Mouse (Mus musculus) forebrain, embryonic 10.5 days (tissue): Measurements from ENCODE around the gene Trpm8. TPM values are rescaled to one million over a fixed set of nuclear protein-coding genes. Genes with fewer than 3 reads are reported as not detected.
A peak's percentile ranks its signal among the peaks of the same experiment; 100 is the strongest.

Experiments used
- DNase-seq: peaks from one replicate; pipeline ENCODE4 v3.0.0-alpha.2; 2017; ENCODE audit warnings: low spot score; ENCODE audit errors: extremely low spot score
- H3K27ac ChIP-seq: fragments of 300-500 bp; sonication (generic); 2 replicates; pipeline ENCODE4 v1.5.1; 2016; ENCODE audit warnings: mild to moderate bottlenecking
- H3K27me3 ChIP-seq: fragments of 300-500 bp; sonication (generic); 2 replicates; pipeline ENCODE4 v1.6.1; 2016; ENCODE audit warnings: mild to moderate bottlenecking; ENCODE audit not compliant: poor library complexity, severe bottlenecking
- H3K36me3 ChIP-seq: fragments of 300-500 bp; sonication (generic); replicated peaks from 2 replicates; pipeline ENCODE4 v1.6.1; 2016; ENCODE audit warnings: mild to moderate bottlenecking, moderate library complexity
- H3K4me1 ChIP-seq: fragments of 300-500 bp; sonication (generic); 2 replicates; pipeline ENCODE4 v1.6.1; 2016
- H3K4me3 ChIP-seq: fragments of 300-500 bp; sonication (generic); 2 replicates; pipeline ENCODE4 v1.5.1; 2016; ENCODE audit warnings: mild to moderate bottlenecking, moderate library complexity
- H3K9me3 ChIP-seq: fragments of 300-500 bp; sonication (generic); 2 replicates; pipeline ENCODE4 v1.6.1; 2016; ENCODE audit warnings: mild to moderate bottlenecking, moderate library complexity
- WGBS: fragments of 180-500 bp; shearing (Covaris S2); methylation state at CpG from one replicate; pipeline ENCODE4 v1.1.7; 2016; 5-methylcytosine and 5-hydroxymethylcytosine counted together
- polyA plus RNA-seq: library from polyadenylated mRNA; unstranded; fragments of >200 nt; fragmentation: Nextera tagmentation; extraction: Ambion mirVana; gene quantifications from 2 replicates; pipeline ENCODE4 v1.2.1, GENCODE M21; 2016

Gene Trpm8
- polyA plus RNA-seq, 1 experiment from 2014 or later: not detected

DNA sequence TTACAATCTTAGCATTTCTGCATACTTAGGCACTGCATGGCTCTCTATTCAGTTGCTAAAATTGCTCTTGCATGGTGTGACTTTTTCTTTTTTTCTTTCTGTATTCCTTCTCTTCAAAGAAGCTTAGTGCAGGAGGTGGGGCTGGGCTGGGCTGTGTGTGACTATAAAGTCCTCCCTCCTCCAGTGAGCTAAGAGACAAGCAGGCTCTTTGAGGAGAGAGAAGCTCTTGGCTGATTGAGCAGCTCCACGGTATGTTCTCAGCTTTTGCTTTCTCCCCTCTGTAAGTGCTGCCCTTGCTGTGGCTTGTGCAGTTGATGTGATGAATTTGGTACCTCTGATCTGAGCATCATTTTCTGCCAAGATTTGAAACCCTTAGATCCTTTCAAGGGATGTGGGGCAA, 29.1 kb downstream of the Trpm8 start:
- no peaks in the 10 kb centered on the region for H3K4me1 ChIP-seq
- H3K4me3 ChIP-seq: no peak overlapping the region
- H3K27ac ChIP-seq: no peak overlapping the region
- H3K9me3 ChIP-seq: peaks cover 89% of the 10 kb centered on the region
- 73% methylated on average over 1 of the region's 1 CpGs for WGBS
- H3K36me3 ChIP-seq: no peaks in the 10 kb centered on the region
- no peaks in the 10 kb centered on the region for H3K27me3 ChIP-seq
- DNase-seq: peak; percentile 30

DNA sequence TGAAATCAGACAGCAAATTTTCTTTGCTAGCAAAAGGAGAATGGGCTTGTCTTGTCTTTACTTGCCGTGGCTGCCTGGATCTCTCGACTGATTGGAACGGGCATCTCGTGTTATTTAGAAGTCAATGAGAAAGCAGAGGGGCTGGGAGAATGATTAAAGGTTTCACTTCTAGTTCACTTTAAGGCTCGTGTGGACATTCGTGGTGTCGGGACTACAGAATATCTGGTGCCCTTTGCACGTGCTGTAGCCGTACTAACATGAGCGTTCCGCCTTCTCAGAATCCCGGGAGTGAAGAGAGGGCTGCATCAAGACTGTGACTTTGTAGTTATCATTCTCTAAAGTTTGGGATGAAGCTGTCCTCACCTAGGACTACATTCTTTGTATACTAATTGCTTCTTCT, 29.7 kb downstream of the Trpm8 start:
- Histone ChIP-seq H3K9me3 (peaks cover 83% of the 10 kb centered on the region), H3K4me3 (no peak overlapping the region), H3K27me3 (no peaks in the 10 kb centered on the region), H3K36me3 (no peaks in the 10 kb centered on the region), H3K27ac (no peak overlapping the region), H3K4me1 (no peaks in the 10 kb centered on the region)
- WGBS: 68% methylated on average over 12 of the region's 12 CpGs
- no peak for DNase-seq

DNA sequence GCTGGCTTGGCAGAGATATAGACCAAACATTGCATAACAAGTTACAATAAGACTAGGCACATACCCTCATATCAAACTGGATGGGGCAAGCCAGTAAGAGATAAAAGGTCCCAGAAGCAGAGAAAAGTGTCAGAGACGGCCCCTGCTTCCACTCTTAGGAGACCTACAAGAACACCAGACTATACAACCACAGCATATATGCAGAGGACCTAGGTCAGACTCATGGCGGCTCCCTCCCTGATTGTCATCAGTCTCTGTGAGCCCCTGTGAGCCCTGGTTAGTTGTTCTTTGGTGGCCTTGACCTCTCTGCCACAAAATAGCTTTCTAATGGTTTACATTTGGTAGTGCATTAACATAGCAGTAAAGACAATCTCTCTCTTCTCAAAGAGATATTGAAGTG, 31.6 kb downstream of the Trpm8 start:
- no peaks in the 10 kb centered on the region for H3K36me3 ChIP-seq
- no peak overlapping the region for H3K4me3 ChIP-seq
- H3K4me1 ChIP-seq: no peaks in the 10 kb centered on the region
- WGBS: 53% methylated on average over 2 of the region's 2 CpGs
- no peak overlapping the region for H3K27ac ChIP-seq
- H3K27me3 ChIP-seq: no peaks in the 10 kb centered on the region
- peaks cover 67% of the 10 kb centered on the region for H3K9me3 ChIP-seq
- no peak for DNase-seq

DNA sequence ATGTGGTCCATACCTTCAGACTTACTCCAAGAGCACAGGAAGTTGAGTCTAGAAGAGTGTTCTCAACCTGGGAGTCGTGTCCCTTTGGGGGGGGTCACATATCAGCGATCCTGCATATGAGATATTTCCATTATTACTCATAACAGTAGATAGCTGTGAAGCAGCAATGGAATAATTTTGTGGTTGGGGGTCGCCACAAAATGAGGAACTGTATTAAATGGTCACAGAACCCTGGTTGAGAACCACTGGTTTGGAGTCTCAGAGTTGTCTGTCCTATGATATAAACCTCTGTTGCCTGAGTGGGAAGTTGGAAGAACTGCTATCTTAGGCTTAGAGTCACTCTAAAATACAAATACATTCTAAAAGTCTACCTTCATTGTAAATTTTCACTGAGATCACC, 32.4 kb downstream of the Trpm8 start:
- H3K4me1 ChIP-seq: no peaks in the 10 kb centered on the region
- DNase-seq: no peak
- H3K9me3 ChIP-seq: peaks cover 58% of the 10 kb centered on the region
- no peaks in the 10 kb centered on the region for H3K36me3 ChIP-seq
- H3K27ac ChIP-seq: no peak overlapping the region
- WGBS: 54% methylated on average over 3 of the region's 3 CpGs
- H3K27me3 ChIP-seq: no peaks in the 10 kb centered on the region
- no peak overlapping the region for H3K4me3 ChIP-seq

DNA sequence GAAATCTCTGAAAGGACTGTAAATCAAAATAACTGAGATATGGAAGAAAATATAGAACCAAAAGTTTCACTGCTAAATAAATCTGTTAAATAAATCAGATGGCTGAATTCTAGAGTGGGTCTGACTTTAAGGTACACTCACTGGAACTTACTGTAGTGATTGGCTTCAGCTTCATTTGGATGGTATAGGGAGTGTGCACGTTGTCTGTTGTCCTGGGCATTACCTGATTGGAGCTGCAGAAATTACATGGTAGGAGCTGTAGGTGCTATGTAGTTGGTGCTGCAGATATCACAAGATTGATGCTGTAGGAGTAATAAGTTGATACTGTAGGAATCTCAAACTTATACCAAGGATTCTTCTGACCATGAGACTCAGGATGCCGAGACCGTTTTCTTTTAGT, 32.9 kb downstream of the Trpm8 start:
- peaks cover 53% of the 10 kb centered on the region for H3K9me3 ChIP-seq
- H3K36me3 ChIP-seq: no peaks in the 10 kb centered on the region
- H3K27me3 ChIP-seq: no peaks in the 10 kb centered on the region
- DNase-seq: no peak
- no peak overlapping the region for H3K27ac ChIP-seq
- no peak overlapping the region for H3K4me3 ChIP-seq
- no peaks in the 10 kb centered on the region for H3K4me1 ChIP-seq
- 67% methylated on average over 3 of the region's 3 CpGs for WGBS

DNA sequence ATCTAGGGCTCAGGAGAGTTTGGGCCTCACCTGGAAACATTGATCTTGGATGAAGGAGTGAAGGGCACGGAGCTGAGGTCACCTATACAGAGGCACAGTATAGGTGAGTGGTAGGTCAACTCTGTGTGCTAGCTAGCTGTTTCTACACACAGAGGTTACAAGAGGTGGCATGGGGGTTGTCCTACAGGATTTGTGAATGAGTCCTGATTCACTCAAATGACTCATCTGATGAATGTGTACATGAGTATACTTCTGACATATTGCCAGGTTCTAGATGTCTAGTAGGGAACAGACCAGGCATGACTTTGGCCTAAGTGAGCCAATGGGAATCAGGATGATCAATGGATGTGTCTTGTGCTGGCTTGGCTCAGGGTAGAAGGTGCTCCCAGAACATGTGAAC, 39.8 kb downstream of the Trpm8 start:
- 91% methylated on average over 1 of the region's 1 CpGs for WGBS

DNA sequence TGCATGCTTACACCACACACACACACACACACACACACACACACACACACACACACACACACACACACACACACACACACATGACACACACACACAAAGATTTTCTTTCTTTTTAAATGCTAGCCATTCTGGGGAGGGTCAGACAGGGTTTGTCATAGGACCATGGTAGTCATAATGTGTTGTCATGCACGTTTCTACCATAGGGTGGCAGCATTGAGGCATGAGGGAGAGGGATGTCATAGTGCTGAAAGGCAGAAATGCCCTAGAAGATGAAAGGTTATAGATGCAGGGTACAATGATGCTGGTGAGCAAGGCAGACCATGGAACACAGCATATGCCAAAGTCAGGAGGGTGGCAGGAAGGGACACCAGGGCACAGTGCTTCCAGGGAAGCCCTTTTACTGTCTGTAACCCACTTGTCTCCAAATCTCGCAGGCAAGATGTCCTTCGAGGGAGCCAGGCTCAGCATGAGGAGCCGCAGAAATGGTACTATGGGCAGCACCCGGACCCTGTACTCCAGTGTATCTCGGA, 41.1 kb downstream of the Trpm8 start:
- no peaks in the 10 kb centered on the region for H3K4me1 ChIP-seq
- no peak overlapping the region for H3K27ac ChIP-seq
- no peak for DNase-seq
- no peaks in the 10 kb centered on the region for H3K27me3 ChIP-seq
- 78% methylated on average over 6 of the region's 6 CpGs for WGBS
- H3K9me3 ChIP-seq: no peaks in the 10 kb centered on the region
- no peaks in the 10 kb centered on the region for H3K36me3 ChIP-seq
- H3K4me3 ChIP-seq: no peak overlapping the region

More for the DNA sequence above, 39.8 kb downstream of the Trpm8 start:
- H3K9me3 ChIP-seq: no peaks in the 10 kb centered on the region
- no peak overlapping the region for H3K4me3 ChIP-seq
- H3K36me3 ChIP-seq: no peaks in the 10 kb centered on the region
- H3K27me3 ChIP-seq: no peaks in the 10 kb centered on the region
- no peak overlapping the region for H3K27ac ChIP-seq
- H3K4me1 ChIP-seq: no peaks in the 10 kb centered on the region
- no peak for DNase-seq

DNA sequence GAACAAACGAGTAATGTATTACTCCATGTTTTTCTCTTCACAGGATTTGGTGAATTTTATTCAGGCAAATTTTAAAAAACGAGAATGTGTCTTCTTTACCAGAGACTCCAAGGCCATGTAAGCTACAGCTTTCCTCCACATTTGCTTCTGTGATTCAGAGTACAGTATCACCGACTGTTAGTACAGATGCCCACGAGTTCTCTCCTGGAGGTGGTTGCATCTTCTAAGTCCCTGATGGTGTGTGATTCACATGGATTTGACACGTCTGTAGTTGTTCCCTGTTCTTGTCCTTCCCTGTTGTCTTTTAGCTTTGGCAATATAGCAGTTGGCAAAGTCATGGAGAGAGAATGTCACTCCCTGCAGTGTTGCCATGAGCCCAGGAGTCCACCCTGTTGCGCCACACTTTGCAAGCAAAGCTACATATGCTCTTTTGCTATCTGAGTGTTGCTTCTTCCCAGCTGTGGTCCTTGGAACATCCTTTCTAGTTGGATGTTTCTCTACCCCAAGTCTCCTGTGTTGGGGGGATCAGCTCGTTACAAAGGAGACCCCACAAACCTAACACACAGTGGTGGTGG, 43.4 kb downstream of the Trpm8 start:
- no peak for DNase-seq
- Histone ChIP-seq H3K27me3 (no peaks in the 10 kb centered on the region), H3K36me3 (no peaks in the 10 kb centered on the region), H3K4me3 (no peak overlapping the region), H3K4me1 (no peaks in the 10 kb centered on the region), H3K27ac (no peak overlapping the region), H3K9me3 (no peaks in the 10 kb centered on the region)
- WGBS: 83% methylated on average over 7 of the region's 7 CpGs

DNA sequence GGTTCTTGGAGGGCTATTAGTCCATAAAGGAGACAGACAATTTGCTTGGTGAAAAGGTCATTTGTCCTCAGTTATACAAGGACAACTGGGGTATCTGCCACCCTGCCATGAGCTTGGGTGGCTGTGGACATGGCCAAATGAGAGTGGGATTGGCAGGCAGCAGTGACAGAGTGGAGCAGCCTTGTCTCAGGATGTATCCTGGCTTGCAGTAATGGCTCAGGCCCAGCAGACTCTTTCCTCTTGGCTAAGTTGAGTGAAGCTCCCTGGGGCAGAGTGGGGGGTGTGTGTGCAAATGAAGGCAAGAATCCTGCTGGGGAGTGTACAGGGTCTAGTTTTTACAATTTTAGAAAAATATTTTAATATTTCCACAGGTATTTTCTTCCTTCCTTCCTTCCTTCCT, 44.7 kb downstream of the Trpm8 start:
- no peaks in the 10 kb centered on the region for H3K36me3 ChIP-seq

DNA sequence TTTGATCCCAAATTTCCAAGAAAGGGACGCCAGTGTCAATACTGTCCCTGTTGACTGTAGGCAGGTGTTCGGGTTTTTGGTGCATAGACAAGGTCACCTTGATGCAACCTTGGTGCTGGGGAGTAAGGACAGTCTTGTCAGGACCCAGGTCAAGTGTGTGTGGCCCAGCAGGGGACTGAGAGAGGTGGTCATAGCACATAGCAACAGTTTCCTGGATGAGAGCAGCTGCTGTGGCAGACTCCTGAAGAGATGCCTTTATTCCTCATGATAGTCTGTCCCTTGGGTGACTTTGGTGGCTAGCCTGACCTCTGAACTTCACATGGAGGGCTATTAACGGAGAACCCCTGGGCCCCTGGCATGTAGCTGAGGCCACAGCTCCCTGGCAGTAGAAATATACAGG, 45.6 kb downstream of the Trpm8 start:
- no peaks in the 10 kb centered on the region for H3K9me3 ChIP-seq
- H3K4me1 ChIP-seq: no peaks in the 10 kb centered on the region
- no peaks in the 10 kb centered on the region for H3K36me3 ChIP-seq
- H3K4me3 ChIP-seq: no peak overlapping the region
- 82% methylated on average over 3 of the region's 3 CpGs for WGBS
- no peak for DNase-seq
- no peaks in the 10 kb centered on the region for H3K27me3 ChIP-seq
- no peak overlapping the region for H3K27ac ChIP-seq

More for the DNA sequence above, 44.7 kb downstream of the Trpm8 start:
- no peak overlapping the region for H3K27ac ChIP-seq
- no peak overlapping the region for H3K4me3 ChIP-seq
- H3K4me1 ChIP-seq: no peaks in the 10 kb centered on the region
- H3K9me3 ChIP-seq: no peaks in the 10 kb centered on the region
- DNase-seq: no peak
- no peaks in the 10 kb centered on the region for H3K27me3 ChIP-seq

DNA sequence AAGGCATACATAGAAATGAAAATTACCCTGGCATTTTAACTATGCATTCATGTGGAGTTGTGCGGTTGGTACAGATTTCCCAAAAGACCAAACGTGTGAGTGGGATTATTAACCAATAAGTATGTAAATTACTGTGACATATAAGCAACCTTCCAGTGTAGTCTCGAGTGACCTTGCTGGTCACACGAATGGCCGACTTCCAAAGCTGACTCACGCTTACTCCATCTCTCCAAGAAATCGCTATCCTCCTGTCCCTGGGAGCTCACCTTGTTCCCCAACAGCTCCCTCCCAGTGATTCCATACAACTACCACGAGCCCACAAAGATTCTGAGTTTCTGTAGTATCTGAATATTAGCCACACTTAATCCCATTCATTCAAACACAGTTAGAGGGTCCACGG, 62.0 kb downstream of the Trpm8 start:
- Histone ChIP-seq H3K4me1 (no peaks in the 10 kb centered on the region), H3K9me3 (no peaks in the 10 kb centered on the region), H3K27ac (no peak overlapping the region), H3K36me3 (no peaks in the 10 kb centered on the region), H3K27me3 (no peaks in the 10 kb centered on the region), H3K4me3 (no peak overlapping the region)
- DNase-seq: no peak
- 89% methylated on average over 9 of the region's 9 CpGs for WGBS

DNA sequence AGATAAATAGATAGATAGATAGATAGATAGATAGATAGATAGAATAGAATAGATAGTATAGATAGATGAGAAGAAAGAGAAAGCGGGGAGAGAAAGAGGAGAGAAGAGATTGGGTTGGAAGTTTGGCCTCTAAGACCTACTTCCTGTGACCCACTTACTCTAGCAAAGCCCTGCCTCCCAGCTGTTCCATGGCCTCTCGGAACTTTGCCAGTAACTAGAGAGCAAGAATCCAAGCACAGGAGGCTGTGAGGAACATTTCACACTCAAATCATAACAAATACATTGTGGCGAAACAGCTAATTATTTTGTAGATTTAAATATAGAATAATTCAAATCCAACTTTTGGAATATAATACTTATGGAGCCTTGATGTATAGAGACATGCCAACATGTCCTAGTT, 65.2 kb downstream of the Trpm8 start:
- Histone ChIP-seq H3K27me3 (no peaks in the 10 kb centered on the region), H3K4me3 (no peak overlapping the region), H3K9me3 (no peaks in the 10 kb centered on the region), H3K27ac (no peak overlapping the region), H3K4me1 (0 out of 2 replicates have a peak, but pooled peaks cover 2% of the 10 kb centered on the region), H3K36me3 (no peaks in the 10 kb centered on the region)
- WGBS: 90% methylated on average over 3 of the region's 3 CpGs
- no peak for DNase-seq

DNA sequence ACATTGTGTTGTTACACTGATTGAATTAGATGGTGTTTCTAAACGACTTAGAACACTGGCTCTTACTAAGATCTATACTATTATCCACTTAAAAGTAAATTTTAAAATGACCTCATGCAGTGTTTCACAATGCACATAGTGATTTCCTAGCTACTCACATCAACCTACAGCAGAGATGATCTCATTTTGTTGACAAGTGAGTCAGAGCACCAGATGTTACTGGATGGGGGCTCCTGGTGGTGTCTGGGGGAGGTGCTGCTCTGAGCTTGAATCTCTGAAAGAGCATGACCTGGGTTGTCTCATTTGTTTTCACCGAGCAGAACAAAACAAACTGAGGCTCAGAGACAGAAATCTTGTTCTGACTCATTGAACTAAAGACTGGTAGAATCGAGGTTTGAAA, 68.1 kb downstream of the Trpm8 start:
- 57% methylated on average over 3 of the region's 3 CpGs for WGBS
- Histone ChIP-seq H3K4me3 (no peak overlapping the region), H3K9me3 (no peaks in the 10 kb centered on the region), H3K4me1 (0 out of 2 replicates have a peak, but pooled peaks cover 2% of the 10 kb centered on the region), H3K36me3 (no peaks in the 10 kb centered on the region), H3K27me3 (no peaks in the 10 kb centered on the region), H3K27ac (no peak overlapping the region)
- DNase-seq: no peak

DNA sequence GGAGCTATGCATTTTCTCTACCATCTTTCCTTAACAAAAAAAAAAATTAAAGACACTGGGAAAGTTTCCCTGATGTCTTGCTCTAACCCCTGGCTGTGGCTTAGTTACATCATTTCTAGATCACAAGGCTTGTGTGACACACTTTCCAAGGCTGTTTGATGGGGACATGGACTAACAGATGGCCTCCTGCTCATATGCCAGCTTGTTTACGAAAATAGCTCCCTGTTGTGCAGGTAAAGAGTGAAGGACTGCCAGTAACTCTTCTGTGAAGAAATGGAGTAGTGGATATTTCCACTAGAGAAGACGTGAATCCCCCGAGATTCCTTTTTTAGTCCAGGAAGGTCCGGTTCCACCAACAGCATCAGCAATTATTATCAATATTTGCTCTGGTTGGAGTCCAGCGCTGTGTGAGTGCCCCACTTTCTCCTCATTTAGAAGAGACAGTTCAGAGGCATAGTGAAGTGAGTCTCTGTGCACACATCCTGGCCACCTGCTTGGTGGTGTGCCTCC, 71.1 kb downstream of the Trpm8 start:
- no peaks in the 10 kb centered on the region for H3K36me3 ChIP-seq
- DNase-seq: no peak
- H3K27me3 ChIP-seq: no peaks in the 10 kb centered on the region
- no peak overlapping the region for H3K4me3 ChIP-seq
- H3K9me3 ChIP-seq: no peaks in the 10 kb centered on the region
- peaks cover 12% of the 10 kb centered on the region for H3K4me1 ChIP-seq
- 93% methylated on average over 5 of the region's 5 CpGs for WGBS
- H3K27ac ChIP-seq: no peak overlapping the region
